Mouse (Mus musculus) T-cell, adult 66 days (primary cell): Measurements from ENCODE around the gene Socs3. TPM values are rescaled to one million over a fixed set of nuclear protein-coding genes. Genes with fewer than 3 reads are reported as not detected.

Experiments used
- total RNA-seq, 2 experiments: library from RNA; stranded (reverse); gene quantifications; 3 replicates in 1 of 2; 4 replicates in 1 of 2; pipeline ENCODE4 v1.2.4; 2023

Socs3 gene
- total RNA-seq: 10 to 100 TPM; 65.4 to 69.4 TPM

DNA sequence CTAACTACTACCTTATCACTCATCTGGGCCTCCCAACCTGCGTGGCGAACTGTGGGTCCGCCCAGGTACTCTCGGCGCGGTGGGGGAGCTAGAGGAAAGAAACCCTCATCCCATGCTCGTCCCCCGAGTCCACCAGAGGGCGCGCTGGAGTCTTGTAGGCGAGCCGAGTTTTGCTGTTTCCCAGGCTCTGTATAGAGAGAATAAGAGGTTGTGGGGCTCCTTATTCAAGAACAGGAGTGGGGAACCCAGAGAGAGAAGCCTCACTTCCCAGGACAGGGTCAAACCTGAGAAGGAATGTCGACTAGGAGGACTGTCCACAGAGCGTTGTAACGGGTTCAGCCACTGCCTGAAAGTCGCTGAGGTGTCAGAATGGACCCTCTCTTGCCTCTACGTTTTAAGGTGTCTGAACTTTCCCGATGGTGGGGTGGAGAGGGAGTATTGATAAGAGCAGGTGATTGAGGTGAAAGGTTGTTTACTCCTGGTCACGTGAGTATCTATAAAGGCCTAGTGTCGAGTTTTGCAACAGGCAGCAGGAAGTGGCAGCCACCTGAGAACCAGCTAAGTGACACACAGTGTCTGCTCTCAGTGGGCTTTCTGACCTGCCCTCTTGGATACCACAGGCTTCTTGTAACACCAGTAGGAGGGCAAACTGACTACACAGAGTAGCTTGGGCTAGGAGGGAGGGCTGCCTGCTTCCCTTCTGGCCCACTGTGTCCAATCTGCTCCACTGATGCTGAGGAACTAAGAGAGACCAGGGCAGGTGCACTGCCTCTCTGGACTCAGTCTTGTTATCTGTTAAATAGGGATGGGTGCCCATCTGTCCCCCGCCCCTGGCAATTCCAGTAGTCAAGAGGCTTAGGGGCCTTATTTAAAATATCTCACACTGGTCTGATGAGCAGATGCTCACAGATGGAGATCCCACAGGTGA, at the start of gene Socs3:
Gene Socs3 (minus strand): TSS at position 103 of the 928 bp plus-strand sequence.

DNA sequence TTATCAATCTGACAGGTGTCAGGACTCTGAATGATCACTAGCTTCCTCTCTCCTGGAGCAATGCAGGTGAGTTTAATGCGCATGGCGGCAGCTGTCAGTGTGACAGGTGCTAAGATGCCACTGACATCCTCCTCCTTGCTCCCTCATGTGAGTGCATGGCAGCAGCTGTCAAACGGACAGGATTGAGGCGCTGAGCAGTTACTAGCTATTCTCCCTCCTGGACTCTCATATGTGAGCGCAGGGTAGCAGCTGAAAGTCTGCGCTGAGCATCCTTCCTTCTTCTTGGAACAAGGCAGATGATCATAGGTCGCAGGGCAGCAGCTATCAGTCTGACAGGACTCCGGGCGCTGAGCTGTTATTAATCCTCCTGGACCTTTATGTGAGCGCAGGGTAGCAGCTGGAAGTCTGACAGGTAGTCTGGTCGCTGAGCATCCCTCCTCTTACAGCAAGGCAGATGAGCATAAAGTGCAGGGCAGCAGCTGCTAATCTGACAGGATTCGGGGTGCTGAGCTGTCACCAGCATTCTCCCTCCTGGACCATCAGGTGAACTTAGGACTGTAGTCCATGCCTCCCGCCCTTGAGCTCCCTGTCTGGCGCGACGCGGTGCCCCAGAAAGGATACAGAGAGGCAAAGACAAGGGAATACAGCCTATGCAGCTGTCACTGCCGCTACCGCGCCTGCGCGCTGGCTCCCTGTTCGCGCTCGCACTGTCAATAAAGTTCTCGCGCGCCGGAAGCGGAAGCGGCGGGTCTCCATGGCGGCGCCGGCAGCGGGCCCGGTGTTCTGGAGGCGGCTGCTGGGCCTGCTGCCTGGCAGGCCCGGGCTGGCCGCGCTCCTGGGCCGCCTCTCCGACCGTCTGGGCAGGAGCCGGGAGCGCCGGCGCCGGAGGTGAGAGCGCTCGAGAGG, 16.5 kb upstream of the Socs3 start, which contains the start of gene Pgs1:
Gene Pgs1 (plus strand): TSS at position 167 of the 906 bp plus-strand sequence.

Other genes with a start within 250 kb of the Socs3 start
- 100 to 1,000 TPM in 1 of 2 experiments, 10 to 100 TPM in 1; 100.0 to 117 TPM for gene Tmc8, start 188.0 kb downstream of the Socs3 start, total RNA-seq
- gene Tmc6, start 187.8 kb downstream of the Socs3 start, total RNA-seq: 100 to 1,000 TPM; 268 to 274 TPM
- gene 6030468B19Rik, start 172.4 kb downstream of the Socs3 start, total RNA-seq: not detected
- 10 to 100 TPM in 1 of 2 experiments, under 1 TPM in 1; 0.98 to 10.1 TPM for gene Gm20708, start 160.4 kb downstream of the Socs3 start, total RNA-seq
- 10 to 100 TPM; 48.9 to 50.1 TPM for gene Syngr2, start 160.4 kb downstream of the Socs3 start, total RNA-seq
- gene Afmid, start 144.1 kb downstream of the Socs3 start, total RNA-seq: 10 to 100 TPM; 15.5 to 23.1 TPM
- gene Tk1, start 144.0 kb downstream of the Socs3 start, total RNA-seq: 10 to 100 TPM in 1 of 2 experiments, 1 to 10 TPM in 1; 3.6 to 10.5 TPM
- gene Birc5, start 120.8 kb downstream of the Socs3 start, total RNA-seq: 10 to 100 TPM in 1 of 2 experiments, 1 to 10 TPM in 1; 1.2 to 11.3 TPM
- gene Tmem235, start 109.3 kb downstream of the Socs3 start, total RNA-seq: not detected
- 10 to 100 TPM; 10.8 TPM for gene Tha1, start 96.6 kb downstream of the Socs3 start, total RNA-seq
- gene Pgs1, start 16.2 kb upstream of the Socs3 start, total RNA-seq: 10 to 100 TPM; 56.0 to 58.6 TPM
- gene Dnah17, start 160.6 kb upstream of the Socs3 start, total RNA-seq: 1 to 10 TPM; 2.2 to 3.5 TPM